Mouse (Mus musculus): ENCODE measurements around the gene Med13.
A peak's percentile ranks its signal among the peaks of the same experiment; 100 is the strongest.

The Med13 gene

DNA sequence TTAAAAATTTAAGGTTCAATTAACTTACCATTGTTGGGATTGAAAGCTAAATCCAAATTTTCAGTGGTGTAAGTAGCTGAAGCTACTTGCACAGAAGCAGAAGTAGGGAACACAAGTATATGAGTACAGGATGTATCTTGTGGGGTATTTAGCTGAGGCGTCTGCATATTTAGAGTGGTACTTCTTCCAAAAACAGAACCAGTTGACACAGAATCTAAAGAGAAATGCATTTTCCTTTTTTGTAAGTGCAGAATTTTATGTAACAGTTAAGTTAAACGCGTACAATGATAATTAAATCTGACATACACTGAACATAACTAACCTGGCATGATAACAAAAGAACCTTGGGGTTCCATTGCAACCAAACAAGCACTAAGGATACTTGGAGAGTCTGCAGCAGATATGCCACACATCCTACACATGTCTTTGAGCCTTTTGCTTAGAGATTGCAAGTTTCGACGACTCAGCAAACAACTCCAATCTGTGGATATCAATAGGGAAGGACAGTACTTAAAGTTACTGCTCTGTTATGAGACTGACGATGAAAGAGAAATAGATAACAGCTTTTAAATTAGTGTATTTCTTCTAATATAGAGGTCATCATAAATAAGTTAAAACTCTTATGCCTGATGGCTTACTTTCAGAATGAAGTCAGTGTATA, 78.8 kb downstream of the Med13 start:
- no peak for DNase-seq

DNA sequence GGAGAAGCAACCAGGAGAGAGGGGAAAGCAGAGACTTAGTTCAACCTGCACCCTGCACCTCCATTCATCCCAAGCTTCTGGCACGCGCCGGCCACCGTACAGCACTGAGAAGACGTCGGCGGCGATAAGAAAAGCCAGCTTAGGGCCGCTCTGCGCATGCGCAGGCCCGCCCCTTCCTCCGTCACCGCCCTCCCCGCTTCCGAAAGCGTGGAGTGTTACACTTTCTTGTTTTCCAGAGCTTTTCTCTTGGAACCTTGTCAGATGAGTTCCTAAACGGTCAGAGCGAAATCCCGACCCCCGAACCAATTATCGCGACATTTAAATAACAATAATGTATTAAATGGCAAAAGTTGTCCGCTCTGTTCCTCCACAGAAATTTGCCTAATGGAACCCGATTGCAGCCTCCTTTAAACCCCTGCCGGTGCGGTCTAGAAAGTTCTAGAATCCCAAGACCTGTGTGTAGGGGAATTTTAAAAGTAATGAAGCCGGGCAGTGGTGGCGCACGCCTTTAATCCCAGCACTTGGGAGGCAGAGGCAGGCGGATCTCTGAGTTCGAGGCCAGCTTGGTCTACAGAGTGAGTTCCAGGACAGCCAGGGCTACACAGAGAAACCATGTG, 99.8 kb downstream of the Med13 start, which contains the start of gene Ints2:
Gene Ints2, minus strand, starts transcription at position 116 of the 617 bp plus-strand sequence.
- DNase-seq: peak; percentile 93

DNA sequence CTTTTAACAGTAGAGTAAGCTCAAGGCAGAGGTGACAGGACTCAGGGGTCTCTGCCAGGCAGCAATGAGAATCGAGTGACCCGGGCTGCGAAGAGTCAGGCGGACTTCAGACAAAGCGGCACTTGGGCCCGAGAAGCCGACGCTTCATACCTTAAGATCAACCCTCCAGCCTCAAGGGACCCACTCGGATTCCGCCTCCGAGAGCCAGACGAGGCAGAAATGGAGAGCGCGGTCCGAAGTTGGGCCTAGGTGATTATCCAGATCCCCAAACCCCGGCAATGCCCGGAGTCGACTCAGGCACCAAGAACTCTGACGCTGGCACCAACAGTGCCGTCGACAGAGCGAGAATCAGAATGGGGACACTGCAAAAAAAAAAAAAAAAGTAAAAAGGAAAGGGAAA, 100.3 kb downstream of the Med13 start:
- DNase-seq: no peak

DNA sequence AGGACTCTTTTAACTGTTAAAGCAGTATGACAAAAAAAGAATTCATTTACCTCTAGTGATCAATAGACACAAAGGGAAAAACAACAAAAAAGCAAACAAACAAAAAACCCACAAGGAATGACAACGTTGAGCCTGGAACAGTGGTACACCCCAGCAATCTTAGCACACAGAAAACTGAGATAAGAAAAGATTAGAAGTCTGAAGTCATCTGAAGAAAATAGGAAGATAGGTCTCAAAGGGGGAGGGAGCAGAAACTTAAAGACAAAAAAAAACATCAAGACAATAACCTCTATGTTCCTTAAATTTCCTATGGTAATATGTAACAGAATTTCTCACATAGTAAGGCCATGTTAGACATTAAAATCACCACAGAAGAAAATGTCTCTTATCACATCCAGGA, 104.1 kb downstream of the Med13 start:
- DNase-seq: no peak

DNA sequence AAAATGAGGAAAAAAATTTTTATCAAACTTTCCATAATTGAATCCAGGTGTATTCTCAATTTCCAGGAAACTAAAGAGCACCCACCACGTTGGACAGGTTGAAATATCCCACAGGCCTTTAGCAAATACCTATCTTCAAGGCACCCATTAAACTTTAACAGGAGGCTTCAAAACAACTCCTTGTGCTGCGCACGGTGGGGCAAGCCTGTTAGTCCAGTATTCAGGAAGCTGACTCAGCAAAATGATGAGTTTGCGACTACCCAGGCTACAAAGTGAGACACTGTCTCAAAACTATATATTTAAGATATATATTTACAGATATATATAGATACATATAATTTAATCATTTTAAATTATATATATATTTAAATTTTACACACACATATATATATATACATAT, 125.0 kb downstream of the Med13 start:
- no peak for DNase-seq

DNA sequence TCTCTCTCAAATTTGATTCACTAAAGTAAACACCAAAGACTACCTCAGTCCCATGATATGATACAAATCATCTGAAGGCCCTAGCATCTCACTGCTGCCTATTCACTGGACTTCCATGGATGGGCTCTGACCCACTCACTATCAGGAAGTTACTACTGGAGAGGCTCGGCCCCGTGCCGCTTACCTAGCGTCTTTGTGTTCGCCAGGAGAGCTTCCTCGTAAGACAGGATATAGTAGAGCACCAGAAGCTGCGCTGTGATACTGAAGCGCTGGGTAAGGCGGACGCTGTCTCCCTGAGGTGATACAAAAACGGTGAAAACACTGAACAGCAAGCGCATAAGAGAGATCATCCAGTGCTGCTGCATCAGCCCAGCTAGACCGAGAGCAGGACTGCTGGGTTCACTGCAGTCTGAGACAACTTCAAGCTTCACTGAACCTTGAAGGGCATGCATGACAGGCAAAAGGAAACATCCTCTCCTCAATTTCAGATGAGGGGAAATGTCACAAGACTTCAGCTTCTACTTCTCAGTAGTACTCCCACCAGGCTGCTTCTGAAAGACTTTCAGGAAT, 125.5 kb downstream of the Med13 start:
- no peak for DNase-seq

DNA sequence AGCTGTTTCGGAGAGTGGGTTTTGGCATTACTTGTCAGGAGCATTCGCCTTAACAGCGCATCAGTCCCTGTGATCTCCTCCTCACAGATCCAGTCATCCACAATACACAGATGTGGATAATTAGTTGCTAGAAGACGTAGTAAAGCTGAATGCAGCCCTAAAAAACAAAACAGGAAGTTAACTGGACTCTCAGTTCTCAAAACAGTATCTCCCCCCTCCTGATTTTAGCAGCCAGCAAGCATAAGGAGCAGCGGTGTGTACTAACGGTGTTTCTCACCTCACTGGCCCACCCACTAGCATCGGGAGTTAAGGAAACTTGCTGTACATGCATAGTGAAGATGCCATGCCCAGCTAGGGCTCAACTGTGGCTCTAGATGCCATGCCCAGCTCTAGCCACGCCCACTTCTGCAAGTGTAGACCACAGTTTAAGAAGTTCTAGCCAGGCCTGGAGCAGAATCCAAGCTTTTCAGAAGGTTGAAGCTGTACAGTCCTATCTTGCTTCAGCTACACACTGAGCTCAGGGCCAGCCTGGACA, 130.7 kb downstream of the Med13 start:
- DNase-seq: no peak

DNA sequence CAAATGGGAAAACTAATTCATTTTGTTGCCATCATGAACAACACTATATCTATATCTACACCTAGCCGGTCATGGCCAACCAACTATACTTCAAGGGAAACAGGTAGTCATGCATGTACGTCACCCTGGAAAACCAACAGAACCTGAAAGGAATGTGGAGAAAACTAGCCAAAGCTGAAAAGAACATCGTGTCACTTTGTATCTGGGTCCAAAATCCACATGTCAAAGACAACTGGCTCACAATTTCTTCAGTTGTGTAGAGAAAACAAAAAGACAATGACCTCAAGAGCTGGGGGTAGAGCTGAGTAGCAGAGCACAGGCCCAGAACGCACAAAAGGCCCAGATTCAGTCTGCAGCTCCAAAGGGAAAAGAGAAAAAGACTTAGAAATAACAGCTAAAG, 131.6 kb downstream of the Med13 start:
- no peak for DNase-seq
